ENCODE assay signal across 18 mouse cellular contexts in the genomic region with DNA sequence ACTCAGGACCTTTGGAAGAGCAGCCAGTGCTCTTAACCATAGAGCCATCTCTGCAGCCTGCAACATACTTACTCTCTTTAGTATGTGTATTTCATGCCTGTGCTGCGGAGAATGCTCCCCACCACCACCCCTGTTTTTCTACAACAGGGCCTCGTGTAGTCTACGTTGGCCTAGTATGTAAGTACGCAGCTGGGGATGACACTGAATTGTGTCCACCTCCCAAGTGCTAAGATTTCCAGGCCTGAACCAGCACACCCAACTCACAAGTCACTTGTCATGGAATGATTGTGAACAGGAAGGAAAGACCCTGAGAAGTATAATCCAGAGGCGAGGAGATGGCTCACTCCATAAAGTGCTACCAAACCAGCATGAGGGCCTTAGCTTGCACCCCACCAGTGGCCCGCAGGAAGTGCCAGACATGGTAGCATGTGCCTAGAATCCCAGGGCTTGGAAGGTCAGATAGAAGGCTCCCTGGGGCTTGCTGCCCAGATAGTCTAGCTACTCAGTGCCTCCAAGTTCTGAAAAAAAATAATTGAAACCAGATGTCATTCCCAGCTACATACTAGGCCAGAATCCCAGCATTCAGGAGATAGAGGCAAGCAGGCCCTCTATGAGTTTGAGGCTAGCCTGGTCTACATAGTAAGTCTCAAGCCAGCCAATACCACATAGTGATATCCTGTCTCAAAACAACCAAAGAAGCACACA. TPM values are rescaled to one million over a fixed set of nuclear protein-coding genes. Genes with fewer than 3 reads are reported as not detected.
DNase-seq lines count a peak whose midpoint lies in the region; ATAC-seq lines count a peak whose summit lies in the region.
"Had no signal": no experiment of that assay in that cellular context is flagged by ENCODE, and none has a peak within 500 bp of the region (broad histone marks: within the 10 kb centered on the region; RNA-seq: fewer than 3 reads in every experiment).

No protein-coding gene starts in this region.

- ATAC-seq in heart, embryonic 11.5 days (replicated peaks; ENCODE audit: insufficient number of reproducible peaks, low FRiP score, low TSS enrichment), result no peak
- ATAC-seq: forebrain, embryonic 15.5 days; hindbrain, postnatal 0 days had no signal

- H3K9ac ChIP-seq in heart, embryonic 11.5 days (ENCODE audit: low read depth, low read length), result no peak overlapping the region
- H3K9ac ChIP-seq: embryonic facial prominence, embryonic 12.5 days; forebrain, embryonic 15.5 days; heart, embryonic 13.5 days; hindbrain, embryonic 12.5 days had no signal

- peak; percentile 63 for DNase-seq in heart, embryonic 10.5 days (ENCODE audit: low spot score)
- DNase-seq in 3T3-L1 (ENCODE audit: low read depth, low spot score), result peak; percentile 64
- peak; percentile 43 for DNase-seq in embryo, embryonic 10.5 days (ENCODE audit: low spot score)
- no peak for DNase-seq in limb, embryonic 10.5 days (ENCODE audit: low spot score)
- DNase-seq in spleen, postnatal 10 days (ENCODE audit: low spot score in 2 of 2), result no peak
- DNase-seq in kidney, postnatal 36 days, result no peak
- DNase-seq: cerebellum, adult 2 months; cerebellum, postnatal 10 days; gastrocnemius, postnatal 14 days; heart, adult 2 months; heart, postnatal 36 days had no signal

- H3K27ac ChIP-seq in heart, embryonic 10.5 days, result no peak overlapping the region
- H3K27ac ChIP-seq in heart, embryonic 11.5 days (ENCODE audit: low read depth, low read length), result no peak overlapping the region
- peak overlapping the region; percentile 7; the same call in 1 of the 2 replicates for H3K27ac ChIP-seq in limb, embryonic 10.5 days
- H3K27ac ChIP-seq: embryonic facial prominence, embryonic 12.5 days; forebrain, embryonic 15.5 days; heart, adult 2 months; heart, embryonic 13.5 days; hindbrain, embryonic 12.5 days; hindbrain, postnatal 0 days had no signal

- H3K4me1 ChIP-seq in heart, embryonic 10.5 days, result 0 out of 2 replicates have a peak, but pooled peaks cover 3% of the 10 kb centered on the region
- no peaks in the 10 kb centered on the region for H3K4me1 ChIP-seq in heart, embryonic 11.5 days (ENCODE audit: control insufficient read depth, insufficient read depth, low read length)
- H3K4me1 ChIP-seq in limb, embryonic 10.5 days, result peaks cover 9% of the 10 kb centered on the region
- H3K4me1 ChIP-seq: embryonic facial prominence, embryonic 12.5 days; forebrain, embryonic 15.5 days; heart, embryonic 13.5 days; hindbrain, embryonic 12.5 days had no signal

- 81% methylated on average over 6 of the region's 6 CpGs for WGBS in heart, embryonic 10.5 days
- WGBS in heart, embryonic 11.5 days (ENCODE audit: insufficient replicate concordance), result 79% methylated on average over 6 of the region's 6 CpGs
- WGBS in limb, embryonic 10.5 days, result 86% methylated on average over 6 of the region's 6 CpGs

- no peaks in the 10 kb centered on the region for H3K36me3 ChIP-seq in heart, embryonic 10.5 days
- H3K36me3 ChIP-seq in heart, embryonic 11.5 days (ENCODE audit: control insufficient read depth, insufficient read depth, low read length), result no peaks in the 10 kb centered on the region
- H3K36me3 ChIP-seq in limb, embryonic 10.5 days, result no peaks in the 10 kb centered on the region
- H3K36me3 ChIP-seq: embryonic facial prominence, embryonic 12.5 days; forebrain, embryonic 15.5 days; heart, embryonic 13.5 days; hindbrain, embryonic 12.5 days had no signal

- H3K9me3 ChIP-seq in heart, embryonic 10.5 days, result no peaks in the 10 kb centered on the region
- H3K9me3 ChIP-seq in heart, embryonic 11.5 days (replicated peaks; ENCODE audit: control insufficient read depth, low read length), result no peaks in the 10 kb centered on the region
- no peaks in the 10 kb centered on the region for H3K9me3 ChIP-seq in limb, embryonic 10.5 days (replicated peaks)
- H3K9me3 ChIP-seq: embryonic facial prominence, embryonic 12.5 days; forebrain, embryonic 15.5 days; hindbrain, embryonic 12.5 days had no signal

- no peaks in the 10 kb centered on the region; the same call in 1 of the 2 replicates for H3K27me3 ChIP-seq in heart, embryonic 10.5 days (ENCODE audit: insufficient read depth, poor library complexity, severe bottlenecking)
- no peaks in the 10 kb centered on the region for H3K27me3 ChIP-seq in heart, embryonic 11.5 days (ENCODE audit: control insufficient read depth, insufficient read depth, low read length)
- no peaks in the 10 kb centered on the region for H3K27me3 ChIP-seq in limb, embryonic 10.5 days (ENCODE audit: low read depth, poor library complexity, severe bottlenecking)
- H3K27me3 ChIP-seq: embryonic facial prominence, embryonic 12.5 days; forebrain, embryonic 15.5 days; heart, embryonic 13.5 days; hindbrain, embryonic 12.5 days had no signal

- H3K4me3 ChIP-seq in heart, embryonic 10.5 days, result no peak overlapping the region
- H3K4me3 ChIP-seq in heart, embryonic 11.5 days (ENCODE audit: low read depth, low read length), result no peak overlapping the region
- H3K4me3 ChIP-seq in limb, embryonic 10.5 days, result no peak overlapping the region
- H3K4me3 ChIP-seq: embryonic facial prominence, embryonic 12.5 days; forebrain, embryonic 15.5 days; heart, adult 2 months; heart, embryonic 13.5 days; hindbrain, embryonic 12.5 days had no signal

- H3K4me2 ChIP-seq in heart, embryonic 11.5 days, result no peak overlapping the region
- H3K4me2 ChIP-seq: embryonic facial prominence, embryonic 12.5 days; forebrain, embryonic 15.5 days; heart, embryonic 13.5 days; hindbrain, embryonic 12.5 days had no signal

RNA-seq across cellular contexts. Expression of a gene that starts 13.4 kb away (rescaled TPM):
- polyA plus RNA-seq in heart, embryonic 10.5 days (2016; fragmentation: Nextera tagmentation; extraction: Ambion mirVana), result 32.5 and 38.6 TPM in 2 replicates
- 31.6 and 35.0 TPM in 2 replicates for polyA plus RNA-seq in heart, embryonic 11.5 days (2014; fragmentation: Nextera tagmentation; extraction: Ambion mirVana)
- 31.8 and 34.7 TPM in 2 replicates for polyA plus RNA-seq in limb, embryonic 10.5 days (2016; fragmentation: Nextera tagmentation; extraction: Ambion mirVana)

RNA-seq across cellular contexts. Expression of a gene that starts 53.7 kb away (rescaled TPM):
- polyA plus RNA-seq in heart, embryonic 10.5 days (2016; fragmentation: Nextera tagmentation; extraction: Ambion mirVana), result 0.25 and 0.28 TPM in 2 replicates
- polyA plus RNA-seq in heart, embryonic 11.5 days (2014; fragmentation: Nextera tagmentation; extraction: Ambion mirVana), result 0.11 and 0.23 TPM in 2 replicates
- polyA plus RNA-seq in limb, embryonic 10.5 days (2016; fragmentation: Nextera tagmentation; extraction: Ambion mirVana), result 0.10 and 0.11 TPM in 2 replicates
- polyA plus RNA-seq: forebrain, embryonic 15.5 days; heart, postnatal 0 days had no signal

Comparison
In these comparisons a context has a peak if more than half of its experiments do, and no peak if none do; other contexts are left out.
1. DNase-seq: peak in heart, embryonic 10.5 days (single experiment), 3T3-L1 (single experiment) and embryo, embryonic 10.5 days (single experiment); none in limb, embryonic 10.5 days (single experiment), spleen, postnatal 10 days (0 of 2) and kidney, postnatal 36 days (0 of 2).